Comparison of ENCODE assay signal across 9 mouse cellular contexts in the genomic region with DNA sequence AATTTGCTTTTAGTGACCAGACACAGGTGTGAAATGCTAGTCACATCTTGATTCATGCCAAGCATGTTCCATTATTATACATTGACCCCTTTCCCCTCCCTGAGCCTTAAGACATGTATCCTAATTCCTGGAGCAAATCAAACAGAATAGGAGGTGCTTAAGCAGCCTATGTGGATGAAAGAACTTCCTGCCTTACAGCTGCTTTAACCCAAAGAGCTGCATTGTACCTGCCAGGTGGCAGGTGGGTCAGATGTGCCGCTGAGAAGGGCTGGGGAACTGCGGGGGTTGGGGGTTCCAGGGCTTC. TPM values are rescaled to one million over a fixed set of nuclear protein-coding genes. Genes with fewer than 3 reads are reported as not detected.
DNase-seq lines count a peak whose midpoint lies in the region; ATAC-seq and TF ChIP-seq lines count a peak whose summit lies in the region.
"Had no signal": no experiment of that assay in that cellular context is flagged by ENCODE, and none has a peak within 500 bp of the region (broad histone marks: within the 10 kb centered on the region; RNA-seq: fewer than 3 reads in every experiment).

No protein-coding gene starts in this region.

- peak overlapping the region; percentile 76 for H3K4me2 ChIP-seq in heart, embryonic 13.5 days
- peak overlapping the region; percentile 87 for H3K4me2 ChIP-seq in CH12.LX (ENCODE audit: insufficient read depth, low read depth, poor library complexity, severe bottlenecking)
- peak overlapping the region; percentile 85 for H3K4me2 ChIP-seq in forebrain, embryonic 13.5 days
- peak overlapping the region; percentile 99 for H3K4me2 ChIP-seq in liver, embryonic 14.5 days (ENCODE audit: low read depth)

- no peak for ATAC-seq in heart, embryonic 13.5 days (ENCODE audit: extremely low read depth, insufficient number of reproducible peaks, low FRiP score, low TSS enrichment)
- ATAC-seq in forebrain, embryonic 13.5 days = no peak
- ATAC-seq in liver, embryonic 14.5 days (ENCODE audit: insufficient read depth) = no peak
- ATAC-seq in CD4-positive, CD25-positive, alpha-beta regulatory T cell, adult 4 months = no peak

- H3K4me3 ChIP-seq in heart, embryonic 13.5 days = peak overlapping the region; percentile 93
- H3K4me3 ChIP-seq in CH12.LX (replicated peaks in 1 of 3; ENCODE audit: low read depth in 2 of 3, low read length in 2 of 3, poor library complexity in 1 of 3) = peak overlapping the region; percentile 18 to 86 (median 64)
- H3K4me3 ChIP-seq in forebrain, embryonic 13.5 days = peak overlapping the region; percentile 89
- H3K4me3 ChIP-seq in liver, embryonic 14.5 days (ENCODE audit: insufficient read depth in 1 of 2, low read depth in 2 of 2, low read length in 2 of 2) = peak overlapping the region; percentile 80 to 95

- H3K27me3 ChIP-seq in heart, embryonic 13.5 days (replicated peaks) = no peaks in the 10 kb centered on the region
- no peaks in the 10 kb centered on the region for H3K27me3 ChIP-seq in CH12.LX (replicated peaks)
- no peaks in the 10 kb centered on the region for H3K27me3 ChIP-seq in forebrain, embryonic 13.5 days
- H3K27me3 ChIP-seq in liver, embryonic 14.5 days (ENCODE audit: control insufficient read depth, insufficient read depth, low read length) = no peaks in the 10 kb centered on the region
- H3K27me3 ChIP-seq: Patski had no signal

- TF ChIP-seq POLR2A in CH12.LX (IDR thresholded peaks at IDR 0.05; ENCODE audit: low read depth, low read length) = no peak

- peak overlapping the region; percentile 99 for H3K9ac ChIP-seq in heart, embryonic 13.5 days
- peak overlapping the region; percentile 93 for H3K9ac ChIP-seq in CH12.LX (ENCODE audit: insufficient read depth, low read depth)
- H3K9ac ChIP-seq in forebrain, embryonic 13.5 days = peak overlapping the region; percentile 98
- H3K9ac ChIP-seq in liver, embryonic 14.5 days (replicated peaks) = peak overlapping the region; percentile 94

- in situ Hi-C loops in CH12.LX (cut with MboI; ENCODE audit: low pct_ligation_motif_present, low pct_unique_long_range_greater_than_20kb, low sequenced_read_pairs) = loop anchor here (5.0 to 10.0 kb wide), 2 partner anchors 50 to 278 kb away; partner anchors contain the start of genes Lamtor3, Mttp and Trmt10a

- TF ChIP-seq EP300 in CH12.LX (IDR thresholded peaks at IDR 0.05; ENCODE audit: low read length) = no peak
- no peak for TF ChIP-seq EP300 in liver, embryonic 14.5 days (IDR thresholded peaks at IDR 0.05; ENCODE audit: low read depth)

- peaks cover 16% of the 10 kb centered on the region for H3K36me3 ChIP-seq in heart, embryonic 13.5 days
- peaks cover 10 to 21% of the 10 kb centered on the region in 2 experiments for H3K36me3 ChIP-seq in CH12.LX (replicated peaks in 1 of 2; ENCODE audit: control insufficient read depth in 1 of 2, insufficient read depth in 1 of 2, low read length in 1 of 2)
- H3K36me3 ChIP-seq in forebrain, embryonic 13.5 days (ENCODE audit: poor library complexity, severe bottlenecking) = 0 out of 2 replicates have a peak, but pooled peaks cover 10% of the 10 kb centered on the region
- peaks cover 13% of the 10 kb centered on the region for H3K36me3 ChIP-seq in liver, embryonic 14.5 days (replicated peaks; ENCODE audit: control insufficient read depth, insufficient read depth, low read depth)

- H3K4me1 ChIP-seq in heart, embryonic 13.5 days = peaks cover 32% of the 10 kb centered on the region
- peaks cover 5 to 33% of the 10 kb centered on the region in 2 experiments for H3K4me1 ChIP-seq in CH12.LX (ENCODE audit: control insufficient read depth in 1 of 2, insufficient read depth in 2 of 2)
- H3K4me1 ChIP-seq in forebrain, embryonic 13.5 days = peaks cover 34% of the 10 kb centered on the region
- H3K4me1 ChIP-seq in liver, embryonic 14.5 days (replicated peaks; ENCODE audit: control insufficient read depth in 2 of 2, insufficient read depth in 2 of 2, low read length in 1 of 2) = peaks cover 16 to 18% of the 10 kb centered on the region in 2 experiments

- dilution Hi-C loops in CH12.LX (cut with MboI; ENCODE audit: extremely low pct_ligation_motif_present, extremely low pct_unique_long_range_greater_than_20kb, low sequenced_read_pairs) = no loop called here

- H3K79me2 ChIP-seq in CH12.LX (replicated peaks; ENCODE audit: control insufficient read depth, extremely low read depth, insufficient read depth, poor library complexity, severe bottlenecking) = peaks cover 45% of the 10 kb centered on the region

- TF ChIP-seq CTCF in CH12.LX (conservative IDR thresholded peaks at IDR 0.05 in 1 of 2, IDR thresholded peaks at IDR 0.05 in 1 of 2; ENCODE audit: low read depth in 2 of 2, low read length in 2 of 2) = no peak
- no peak for TF ChIP-seq CTCF in liver, embryonic 14.5 days (IDR thresholded peaks at IDR 0.05; ENCODE audit: low read depth)

- TF ChIP-seq RAD21 in CH12.LX (IDR thresholded peaks at IDR 0.05; ENCODE audit: low read depth, low read length) = no peak

- DNase-seq in heart, postnatal 4 days = no peak
- no peak for DNase-seq in CH12.LX (ENCODE audit: extremely low read depth)
- DNase-seq in liver, embryonic 14.5 days (ENCODE audit: low read depth in 3 of 3, low spot score in 3 of 3) = no peak
- DNase-seq in ovary, postnatal 14 days (ENCODE audit: low spot score) = no peak
- DNase-seq in cerebellum, adult 11-12 months = no peak

- WGBS in heart, embryonic 13.5 days = 6% methylated on average over 2 of the region's 2 CpGs
- WGBS in forebrain, embryonic 13.5 days = 0% methylated on average over 2 of the region's 2 CpGs
- 3% methylated on average over 2 of the region's 2 CpGs for WGBS in liver, embryonic 14.5 days (ENCODE audit: insufficient replicate concordance)

- H3K27ac ChIP-seq in heart, embryonic 13.5 days (replicated peaks) = peak overlapping the region; percentile 99
- H3K27ac ChIP-seq in CH12.LX (ENCODE audit: insufficient read depth, low read depth) = peak overlapping the region; percentile 90
- peak overlapping the region; percentile 98 for H3K27ac ChIP-seq in forebrain, embryonic 13.5 days
- H3K27ac ChIP-seq in liver, embryonic 14.5 days = peak overlapping the region; percentile 85

- H3K9me3 ChIP-seq in heart, embryonic 13.5 days = no peaks in the 10 kb centered on the region
- H3K9me3 ChIP-seq in CH12.LX (replicated peaks; ENCODE audit: low read length) = peaks cover 3% of the 10 kb centered on the region
- no peaks in the 10 kb centered on the region for H3K9me3 ChIP-seq in forebrain, embryonic 13.5 days (replicated peaks)
- H3K9me3 ChIP-seq in liver, embryonic 14.5 days (ENCODE audit: control insufficient read depth, low read length) = no peaks in the 10 kb centered on the region

TF ChIP-seq in CH12.LX, 34 proteins besides CTCF, POLR2A, EP300 and RAD21:
- no peak for TF ChIP-seq PAX5 (IDR thresholded peaks at IDR 0.05; ENCODE audit: low read length)
- TF ChIP-seq SMC3 (IDR thresholded peaks at IDR 0.05; ENCODE audit: low read depth, low read length) = 0 out of 2 replicates have a peak, but pooled peaks have one; percentile 38
- TF ChIP-seq TCF12 (IDR thresholded peaks at IDR 0.05; ENCODE audit: low read depth, low read length) = 0 out of 2 replicates have a peak, but pooled peaks have one; percentile 53
- peak; percentile 94; the same call in 1 of the 2 replicates for TF ChIP-seq CHD1 (IDR thresholded peaks at IDR 0.05; ENCODE audit: low read depth, low read length)
- peak; percentile 89; the same call in 1 of the 2 replicates for TF ChIP-seq CHD2 (IDR thresholded peaks at IDR 0.05; ENCODE audit: low read length)
- TF ChIP-seq RCOR1 (conservative IDR thresholded peaks at IDR 0.05; ENCODE audit: low read depth, low read length) = 0 out of 2 replicates have a peak, but pooled peaks have one; percentile 64
- TF ChIP-seq MAFK (IDR thresholded peaks at IDR 0.05; ENCODE audit: insufficient replicate concordance, low read length) = no peak

RNA-seq across cellular contexts. Expression of gene Dnajb14, which starts 0.4 kb away (rescaled TPM):
- 7.4 and 9.9 TPM in 2 replicates for polyA plus RNA-seq in heart, embryonic 13.5 days (2015; fragmentation: Nextera tagmentation; extraction: Ambion mirVana)
- total RNA-seq in heart, postnatal 4 days (2021) = 10 to 100 TPM; 10.6 to 11.8 TPM
- total RNA-seq in CH12.LX (2012; rRNA removed) (6.0 and 7.0 TPM in 2 replicates), CH12.LX (2014; rRNA removed) (2.8 and 2.9 TPM in 2 replicates)
- polyA plus RNA-seq in CH12.LX (2012; ENCODE audit: insufficient read length, low read depth) = 4.4 and 6.4 TPM in 2 replicates
- polyA plus RNA-seq in forebrain, embryonic 13.5 days (2015; fragmentation: Nextera tagmentation; extraction: Ambion mirVana) = 6.3 and 7.3 TPM in 2 replicates
- polyA plus RNA-seq in liver, embryonic 14.5 days (2012; rRNA removed) = 1.2 and 1.5 TPM in 2 replicates
- 3.7 and 4.4 TPM in 2 replicates for polyA plus RNA-seq in liver, embryonic 14.5 days (2014; fragmentation: Nextera tagmentation; extraction: Ambion mirVana)
- polyA plus RNA-seq in CD4-positive, CD25-positive, alpha-beta regulatory T cell, adult 4 months (2017; shearing (Covaris generic)) = 1 to 10 TPM; 5.0 to 6.0 TPM

RNA-seq across cellular contexts. Expression of gene H2afz, which starts 2.8 kb away (rescaled TPM):
- 1,149 and 1,226 TPM in 2 replicates for polyA plus RNA-seq in heart, embryonic 13.5 days (2015; fragmentation: Nextera tagmentation; extraction: Ambion mirVana)
- 100 to 1,000 TPM; 306 to 315 TPM for total RNA-seq in heart, postnatal 4 days (2021)
- total RNA-seq in CH12.LX (2012; rRNA removed) = 3,347 and 4,299 TPM in 2 replicates
- 4,409 and 4,907 TPM in 2 replicates for total RNA-seq in CH12.LX (2014; rRNA removed)
- 3,496 and 4,006 TPM in 2 replicates for polyA plus RNA-seq in CH12.LX (2012; ENCODE audit: insufficient read length, low read depth)
- polyA plus RNA-seq in forebrain, embryonic 13.5 days (2015; fragmentation: Nextera tagmentation; extraction: Ambion mirVana) = 2,450 and 2,763 TPM in 2 replicates
- 539 and 784 TPM in 2 replicates for polyA plus RNA-seq in liver, embryonic 14.5 days (2012; rRNA removed)
- 1,242 and 1,265 TPM in 2 replicates for polyA plus RNA-seq in liver, embryonic 14.5 days (2014; fragmentation: Nextera tagmentation; extraction: Ambion mirVana)
- 1,000 to 10,000 TPM; 1,486 to 1,582 TPM for polyA plus RNA-seq in CD4-positive, CD25-positive, alpha-beta regulatory T cell, adult 4 months (2017; shearing (Covaris generic))

RNA-seq across cellular contexts. Expression of gene Lamtor3, which starts 51.2 kb away (rescaled TPM):
- 85.4 and 105 TPM in 2 replicates for polyA plus RNA-seq in heart, embryonic 13.5 days (2015; fragmentation: Nextera tagmentation; extraction: Ambion mirVana)
- 10 to 100 TPM; 74.1 to 79.4 TPM for total RNA-seq in heart, postnatal 4 days (2021)
- total RNA-seq in CH12.LX (2012; rRNA removed) = 146 and 169 TPM in 2 replicates
- 245 and 260 TPM in 2 replicates for total RNA-seq in CH12.LX (2014; rRNA removed)
- polyA plus RNA-seq in CH12.LX (2012; ENCODE audit: insufficient read length, low read depth) = 147 and 155 TPM in 2 replicates
- polyA plus RNA-seq in forebrain, embryonic 13.5 days (2015; fragmentation: Nextera tagmentation; extraction: Ambion mirVana) = 126 and 129 TPM in 2 replicates
- polyA plus RNA-seq in liver, embryonic 14.5 days (2012; rRNA removed) = 31.3 and 35.2 TPM in 2 replicates
- polyA plus RNA-seq in liver, embryonic 14.5 days (2014; fragmentation: Nextera tagmentation; extraction: Ambion mirVana) = 54.3 and 60.1 TPM in 2 replicates
- polyA plus RNA-seq in CD4-positive, CD25-positive, alpha-beta regulatory T cell, adult 4 months (2017; shearing (Covaris generic)) = 10 to 100 TPM; 72.0 to 73.5 TPM
